Mouse (Mus musculus) E14TG2a.4 (cell line): ENCODE results near the gene Tmem175.

ENCODE experiments used
- H3K27me3 ChIP-seq: 2 replicates; pipeline ENCODE4 v1.6.1; 2014; ENCODE audit warnings: low read length, control low read depth; ENCODE audit not compliant: insufficient read depth
- H3K36me3 ChIP-seq: 2 replicates; pipeline ENCODE4 v1.6.1; 2014; ENCODE audit warnings: low read length, control low read depth; ENCODE audit not compliant: insufficient read depth
- H3K4me1 ChIP-seq: replicated peaks from 2 replicates; pipeline ENCODE4 v1.6.1; 2014; ENCODE audit warnings: low read depth, low read length, control low read depth
- H3K4me3 ChIP-seq: replicated peaks from 2 replicates; pipeline ENCODE4 v1.5.1; 2014; ENCODE audit warnings: mild to moderate bottlenecking, low read length
- H3K9me3 ChIP-seq: 2 replicates; pipeline ENCODE4 v1.6.1; 2014; ENCODE audit warnings: low read length, control low read depth
- CTCF ChIP-seq: conservative IDR thresholded peaks from 2 replicates; pipeline ENCODE4 v1.5.1; 2014; ENCODE audit warnings: low read length
- NANOG ChIP-seq: IDR thresholded peaks from 2 replicates; pipeline ENCODE4 v1.6.1; 2014; ENCODE audit warnings: borderline replicate concordance, low read length, mixed read lengths
- POU5F1 ChIP-seq: IDR thresholded peaks from 2 replicates; pipeline ENCODE4 v1.6.1; 2014; ENCODE audit warnings: low read length, borderline replicate concordance

Tmem175 gene

GRCm38 (mm10) chr5:108648937-108649576, 19.5 kb downstream of the Tmem175 start:
- H3K27me3 ChIP-seq: no peaks in the 10 kb centered on the region
- H3K9me3 ChIP-seq: no peaks in the 10 kb centered on the region
- TF ChIP-seq POU5F1 (no peak), CTCF (no peak), NANOG (no peak)
- H3K4me1 ChIP-seq: peaks cover 9% of the 10 kb centered on the region
- H3K4me3 ChIP-seq: no peak overlapping the region
- H3K36me3 ChIP-seq: peaks cover 95% of the 10 kb centered on the region

DNA sequence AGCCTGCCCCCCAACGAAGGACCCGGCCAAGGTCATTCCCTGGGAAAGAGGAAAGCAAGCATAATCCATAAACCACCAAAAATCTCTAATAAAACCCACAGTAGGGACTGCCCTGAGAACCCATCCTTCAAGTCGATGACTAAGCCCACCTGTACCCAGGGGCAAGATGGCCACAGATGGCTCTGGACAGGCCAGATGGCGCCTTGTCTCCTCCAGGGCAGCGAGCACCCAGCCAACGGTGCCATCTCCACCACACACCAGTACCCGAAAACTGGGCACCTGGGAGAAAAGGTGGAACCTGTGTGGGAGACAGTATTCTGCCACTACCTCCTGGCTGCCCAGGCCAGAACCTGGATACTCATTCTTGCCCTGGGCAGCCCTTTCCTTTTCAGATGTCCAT, 20.8 kb downstream of the Tmem175 start:
- Histone ChIP-seq H3K4me3 (no peak overlapping the region), H3K36me3 (peaks cover 97% of the 10 kb centered on the region), H3K27me3 (no peaks in the 10 kb centered on the region), H3K4me1 (peaks cover 9% of the 10 kb centered on the region), H3K9me3 (no peaks in the 10 kb centered on the region)
- TF ChIP-seq CTCF (no peak), POU5F1 (no peak), NANOG (no peak)

DNA sequence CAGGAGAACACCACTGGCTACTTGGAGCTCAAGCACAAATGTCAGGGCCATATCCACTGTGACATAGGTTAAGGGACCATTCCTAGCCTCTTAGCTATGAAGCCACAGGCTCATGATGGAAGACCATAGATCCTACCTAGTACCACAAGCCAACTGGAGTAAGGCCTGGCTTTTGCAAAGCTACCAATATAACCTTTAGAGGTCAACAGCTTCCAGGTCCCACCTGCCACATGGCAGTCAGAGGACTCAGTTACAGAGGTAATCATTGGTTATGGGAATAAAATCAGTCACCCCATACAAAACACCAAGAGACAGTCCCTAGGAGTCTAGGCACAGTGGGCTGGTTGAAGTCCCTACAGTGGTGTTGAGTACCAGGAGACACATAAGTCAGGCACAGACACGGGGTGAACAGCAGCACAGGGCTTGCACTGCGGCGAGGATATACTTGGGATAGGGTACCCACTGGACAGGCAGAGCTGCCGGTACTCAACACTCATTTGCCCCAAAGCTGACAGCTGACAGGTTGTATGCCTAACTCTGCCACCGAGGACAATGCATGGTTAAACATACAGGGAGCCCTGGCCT, 21.7 kb downstream of the Tmem175 start:
- H3K36me3 ChIP-seq: peaks cover 97% of the 10 kb centered on the region
- no peaks in the 10 kb centered on the region for H3K9me3 ChIP-seq
- H3K4me1 ChIP-seq: peaks cover 12% of the 10 kb centered on the region
- no peak for TF ChIP-seq POU5F1
- TF ChIP-seq CTCF: no peak
- TF ChIP-seq NANOG: no peak
- no peak overlapping the region for H3K4me3 ChIP-seq
- no peaks in the 10 kb centered on the region for H3K27me3 ChIP-seq

GRCm38 (mm10) chr5:108651823-108652222, 22.3 kb downstream of the Tmem175 start:
- Histone ChIP-seq H3K9me3 (no peaks in the 10 kb centered on the region), H3K4me1 (peaks cover 13% of the 10 kb centered on the region), H3K27me3 (no peaks in the 10 kb centered on the region), H3K4me3 (no peak overlapping the region), H3K36me3 (peaks cover 97% of the 10 kb centered on the region)
- no peak for TF ChIP-seq POU5F1
- TF ChIP-seq CTCF: peak; percentile 58
- no peak for TF ChIP-seq NANOG

DNA sequence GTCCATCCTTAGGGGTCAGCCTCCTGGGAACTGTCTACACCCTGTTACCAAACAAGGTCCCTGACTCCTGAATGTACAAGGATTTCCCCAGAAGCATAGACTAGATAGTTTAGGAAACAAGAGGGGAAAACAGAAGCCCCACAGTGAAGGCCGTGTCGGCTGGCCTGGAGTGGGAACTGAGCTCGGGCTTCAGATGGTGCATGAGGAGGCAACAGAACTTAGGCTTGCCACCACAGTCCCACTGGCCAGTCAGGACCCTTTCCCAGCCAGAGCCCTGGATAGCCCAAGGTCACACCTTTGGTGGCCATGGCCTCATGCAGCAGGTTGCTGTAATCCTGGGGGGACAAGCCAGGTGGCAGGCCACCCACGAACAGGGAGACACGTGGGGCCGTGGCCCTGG, 23.8 kb downstream of the Tmem175 start:
- Histone ChIP-seq H3K36me3 (peaks cover 97% of the 10 kb centered on the region), H3K4me1 (peaks cover 13% of the 10 kb centered on the region), H3K9me3 (no peaks in the 10 kb centered on the region), H3K27me3 (no peaks in the 10 kb centered on the region), H3K4me3 (no peak overlapping the region)
- no peak for TF ChIP-seq NANOG
- TF ChIP-seq CTCF: no peak
- no peak for TF ChIP-seq POU5F1

- H3K36me3 ChIP-seq: peaks cover 94% of the 10 kb centered on the region
These were observed 24.9 kb downstream of the Tmem175 start for GRCm38 (mm10) chr5:108654444-108654990.

GRCm38 (mm10) chr5:108655381-108655780, 25.8 kb downstream of the Tmem175 start:
- Histone ChIP-seq H3K4me1 (peaks cover 22% of the 10 kb centered on the region), H3K36me3 (peaks cover 86% of the 10 kb centered on the region), H3K27me3 (no peaks in the 10 kb centered on the region), H3K4me3 (no peak overlapping the region), H3K9me3 (no peaks in the 10 kb centered on the region)
- TF ChIP-seq NANOG (no peak), CTCF (no peak), POU5F1 (no peak)

More at GRCm38 (mm10) chr5:108654444-108654990, 24.9 kb downstream of the Tmem175 start:
- Histone ChIP-seq H3K27me3 (no peaks in the 10 kb centered on the region), H3K9me3 (no peaks in the 10 kb centered on the region), H3K4me3 (no peak overlapping the region), H3K4me1 (peaks cover 20% of the 10 kb centered on the region)
- TF ChIP-seq NANOG (no peak), CTCF (no peak), POU5F1 (no peak)

DNA sequence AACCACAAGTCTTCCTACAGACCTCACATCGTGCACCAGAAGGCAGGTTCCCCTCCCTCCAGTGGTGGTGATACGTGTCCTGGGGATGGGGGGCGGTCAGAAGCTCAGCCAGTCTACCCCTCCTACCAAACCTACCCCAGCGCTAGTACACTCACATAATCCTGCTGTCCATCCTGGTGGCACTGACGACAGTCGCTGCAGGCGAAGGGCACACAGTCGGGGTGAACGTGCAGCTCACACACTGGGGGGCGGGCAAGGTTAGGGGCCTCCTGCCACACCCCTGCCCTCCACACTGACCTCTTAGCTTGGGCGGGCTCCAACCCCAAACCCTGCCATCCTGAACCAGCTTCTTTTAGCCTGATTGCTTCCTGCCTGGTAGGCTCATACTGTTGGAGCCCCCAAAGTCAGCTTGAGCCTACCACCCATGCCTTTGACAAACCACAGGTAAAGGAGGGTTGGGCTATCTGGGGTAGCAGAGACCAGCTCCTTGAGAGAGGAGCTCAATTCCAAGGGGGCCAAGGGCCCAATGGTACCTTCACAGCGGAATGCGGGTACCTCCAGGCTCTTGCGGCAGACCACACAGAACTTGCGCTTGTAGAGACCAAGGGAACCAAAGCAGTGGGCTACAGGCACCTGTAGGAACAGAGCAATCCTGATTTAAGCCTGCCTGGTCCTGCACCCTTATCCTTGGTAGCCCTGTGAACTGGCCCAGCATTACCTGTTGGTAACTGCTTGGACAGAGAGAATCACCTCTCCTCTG, 26.5 kb downstream of the Tmem175 start:
- TF ChIP-seq CTCF (no peak), POU5F1 (no peak), NANOG (no peak)
- peaks cover 80% of the 10 kb centered on the region for H3K36me3 ChIP-seq
- no peaks in the 10 kb centered on the region for H3K27me3 ChIP-seq
- no peaks in the 10 kb centered on the region for H3K9me3 ChIP-seq
- no peak overlapping the region for H3K4me3 ChIP-seq
- H3K4me1 ChIP-seq: peaks cover 25% of the 10 kb centered on the region
